Mouse (Mus musculus) cerebellum, adult 8-10 months (tissue): ENCODE measurements around the gene Fbxo44.

Source experiments
- DNase-seq: peaks from one replicate; pipeline ENCODE4 v3.0.0; 2022

Fbxo44 gene

GRCm38 (mm10) chr4:148164461-148164860 is 4.2 kb upstream of the Fbxo44 start:
- DNase-seq = no peak

- DNase-seq = peak; percentile 53
These were observed 3.7 kb upstream of the Fbxo44 start for GRCm38 (mm10) chr4:148164002-148164439.

GRCm38 (mm10) chr4:148159544-148160435 is 492 bp downstream of the Fbxo44 start:
- DNase-seq = peak; percentile 97

GRCm38 (mm10) chr4:148158436-148159348 is 1.6 kb downstream of the Fbxo44 start:
- DNase-seq = peak; percentile 53

GRCm38 (mm10) chr4:148154982-148155381 is 5.3 kb downstream of the Fbxo44 start:
- peak; percentile 59 for DNase-seq

GRCm38 (mm10) chr4:148154006-148154405 is 6.3 kb downstream of the Fbxo44 start:
- no peak for DNase-seq

- DNase-seq = peak; percentile 26
These were observed 7.7 kb downstream of the Fbxo44 start for GRCm38 (mm10) chr4:148152547-148152946.

GRCm38 (mm10) chr4:148151267-148152168 is 8.8 kb downstream of the Fbxo44 start, which contains the start of gene Fbxo6:
Fbxo6 (minus strand) TSS chr4:148152140.
- DNase-seq = peak; percentile 81

GRCm38 (mm10) chr4:148150953-148151266 is 9.4 kb downstream of the Fbxo44 start:
- DNase-seq = no peak

GRCm38 (mm10) chr4:148150242-148150641 is 10.0 kb downstream of the Fbxo44 start:
- peak; percentile 20 for DNase-seq

- peak; percentile 33 for DNase-seq
These were observed 10.7 kb downstream of the Fbxo44 start for GRCm38 (mm10) chr4:148149540-148149939.

GRCm38 (mm10) chr4:148147714-148148113 is 12.6 kb downstream of the Fbxo44 start:
- peak; percentile 9 for DNase-seq

- no peak for DNase-seq
These were observed 16.6 kb downstream of the Fbxo44 start for GRCm38 (mm10) chr4:148143721-148144120.

GRCm38 (mm10) chr4:148140098-148141011 is 19.9 kb downstream of the Fbxo44 start:
- DNase-seq = peak; percentile 98

GRCm38 (mm10) chr4:148139767-148140097 is 20.6 kb downstream of the Fbxo44 start:
- DNase-seq = no peak

- no peak for DNase-seq
These were observed 22.8 kb downstream of the Fbxo44 start for GRCm38 (mm10) chr4:148137503-148137902.

GRCm38 (mm10) chr4:148134988-148135387 is 25.3 kb downstream of the Fbxo44 start:
- DNase-seq = no peak

- DNase-seq = no peak
These were observed 28.7 kb downstream of the Fbxo44 start for GRCm38 (mm10) chr4:148131497-148132081.

GRCm38 (mm10) chr4:148130561-148131413 is 29.5 kb downstream of the Fbxo44 start, which contains the start of gene Draxin:
Draxin (minus strand) TSS chr4:148130698.
- no peak for DNase-seq

GRCm38 (mm10) chr4:148130133-148130532 is 30.1 kb downstream of the Fbxo44 start, which contains the start of gene Mad2l2:
Mad2l2 (plus strand) TSS chr4:148130384.
- DNase-seq = no peak
